Mouse (Mus musculus): Measurements from ENCODE around the gene Grm5.

Grm5 gene

GRCm38 (mm10) chr7:88159542-88160241 is 575.7 kb downstream of the Grm5 start:
- DNase-seq (ENCODE audit: low read depth): no peak

- no peak for DNase-seq (ENCODE audit: low read depth)
Measured at GRCm38 (mm10) chr7:88161586-88161985, 577.6 kb downstream of the Grm5 start.
